Mouse (Mus musculus) thymus, adult 2 months (tissue): ENCODE data around the gene Dtymk.

Experiments
- CTCF ChIP-seq: fragments of 200-500 bp; IDR thresholded peaks from 2 replicates; pipeline ENCODE4 v1.5.1; 2012; ENCODE audit warnings: mild to moderate bottlenecking, control low read depth, low read length, moderate library complexity, borderline replicate concordance; ENCODE audit not compliant: control insufficient read depth, poor library complexity, insufficient read depth; ENCODE audit errors: extremely low read depth
- POLR2A ChIP-seq: fragments of 200-500 bp; IDR thresholded peaks from 2 replicates; pipeline ENCODE4 v1.6.1; 2012; ENCODE audit warnings: mild to moderate bottlenecking, low read length, control low read depth, moderate library complexity; ENCODE audit not compliant: control insufficient read depth, poor library complexity, insufficient read depth; ENCODE audit errors: extremely low read depth

- TF ChIP-seq CTCF (no peak), POLR2A (no peak)
These were observed 41.7 kb downstream of the Dtymk start for GRCm38 (mm10) chr1:93760076-93760475.
